Mouse (Mus musculus) T-helper 1 cell (primary cell): ENCODE data around the gene Chst11.
"Not testable (repeated sequence)": the region's sequence is repeated elsewhere in the genome, so short reads cannot be mapped to it uniquely, and the experiment has no call there.

Experiments
- in situ Hi-C: fragments of 300-600 bp; cut with MboI, MseI; formaldehyde crosslinking; loops from one replicate; pipeline ENCODE4 v1.15.1; 2025; ENCODE audit warnings: high pct_unique_total_duplicates

The Chst11 gene

DNA sequence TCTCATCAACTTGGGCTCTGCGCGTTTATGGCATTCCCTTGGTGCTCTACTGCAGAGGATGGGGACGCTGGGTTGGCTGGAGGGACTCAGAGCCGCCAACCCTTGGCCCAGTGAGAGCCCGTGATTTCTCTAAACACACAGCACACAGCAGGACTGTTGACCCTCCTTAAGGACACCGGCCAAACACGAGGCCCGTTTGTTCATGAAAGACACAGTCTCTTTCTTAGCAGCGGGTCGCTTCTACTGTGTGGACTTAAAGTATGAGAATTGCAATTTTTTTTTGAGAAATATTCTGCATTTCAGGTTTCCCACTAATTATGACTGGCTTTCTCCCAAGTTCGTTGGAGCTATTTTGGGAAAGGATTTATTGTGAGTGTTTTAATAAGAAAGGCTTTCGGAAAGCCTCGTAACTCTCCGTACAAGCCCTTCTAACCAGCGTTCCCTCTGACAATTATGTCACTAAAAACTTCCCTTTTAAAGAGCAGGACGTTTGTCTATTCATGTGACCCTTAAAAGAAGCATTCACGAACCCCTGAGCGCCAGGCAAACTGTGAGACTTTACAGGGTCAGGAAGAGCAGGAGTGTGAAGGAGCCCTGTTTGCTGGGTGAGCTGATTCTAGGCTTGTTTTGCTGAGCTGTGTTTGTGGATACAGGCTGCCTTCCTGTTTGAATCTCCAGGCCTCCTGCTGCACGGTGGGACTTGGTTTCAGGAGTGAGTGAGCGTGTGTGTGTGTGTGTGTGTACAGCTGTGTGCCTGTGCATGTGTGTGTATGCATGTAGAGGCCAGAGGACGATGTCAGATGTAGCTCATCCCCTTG lies 122.8 kb downstream of the Chst11 start:
- in situ Hi-C loops: no loop called here

DNA sequence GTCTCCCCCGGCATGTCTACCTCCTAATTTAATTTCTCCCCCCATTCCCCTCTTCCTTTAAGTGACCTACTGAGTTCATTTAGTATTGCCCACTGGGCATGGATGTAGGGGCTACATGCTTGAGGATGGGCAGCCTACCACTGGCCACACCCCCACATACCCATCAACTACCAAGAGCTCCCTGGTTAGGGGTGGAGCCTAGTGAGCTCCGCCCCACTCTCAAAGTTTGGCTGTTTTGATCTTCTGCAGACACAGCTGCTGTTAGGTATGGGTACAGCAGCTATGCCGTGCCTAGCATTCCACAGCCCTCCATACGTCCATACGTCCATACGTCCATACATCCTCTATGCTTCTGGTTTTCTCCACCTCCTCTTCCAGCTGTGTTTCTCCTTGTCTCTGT lies 123.6 kb downstream of the Chst11 start:
- in situ Hi-C loops: no loop called here

DNA sequence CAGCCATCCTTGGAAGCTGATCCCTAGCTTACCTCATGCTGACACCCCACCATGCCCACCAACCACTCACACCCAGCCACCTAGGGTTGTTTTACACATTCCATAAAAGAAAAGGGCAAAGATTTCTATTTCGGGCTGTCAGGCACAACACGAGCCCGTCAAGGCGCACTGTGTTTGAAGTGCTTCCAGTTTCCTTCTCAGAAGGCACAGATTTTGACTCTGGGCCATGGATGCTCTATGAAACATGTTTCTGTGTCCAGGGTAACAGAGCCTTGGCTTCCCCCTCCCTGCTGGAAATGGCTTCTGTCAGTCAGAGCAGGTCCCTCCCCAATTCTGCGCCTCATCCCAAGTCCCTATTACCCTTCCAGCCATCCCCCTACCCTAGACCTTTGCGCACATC lies 125.7 kb downstream of the Chst11 start:
- in situ Hi-C loops: no loop called here

DNA sequence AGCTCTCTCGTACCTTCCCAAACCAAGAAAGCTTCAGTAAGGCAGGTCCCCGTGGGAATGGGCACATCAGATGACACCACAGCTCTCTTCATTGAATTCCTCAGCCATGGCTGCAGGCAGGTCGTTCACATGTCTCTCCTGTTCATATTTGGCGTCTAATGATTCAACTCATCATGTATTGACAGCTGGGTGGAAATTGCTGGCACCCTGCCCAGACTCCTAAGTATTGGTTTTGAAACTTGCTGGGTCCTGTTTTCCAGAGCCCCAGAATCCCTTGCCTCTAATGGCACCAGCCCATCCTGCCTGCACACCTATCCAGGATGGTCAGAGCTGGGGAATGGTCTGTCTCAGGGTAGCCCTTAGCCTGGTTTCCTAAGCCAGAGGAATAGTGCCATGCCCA lies 127.0 kb downstream of the Chst11 start:
- in situ Hi-C loops: no loop called here

DNA sequence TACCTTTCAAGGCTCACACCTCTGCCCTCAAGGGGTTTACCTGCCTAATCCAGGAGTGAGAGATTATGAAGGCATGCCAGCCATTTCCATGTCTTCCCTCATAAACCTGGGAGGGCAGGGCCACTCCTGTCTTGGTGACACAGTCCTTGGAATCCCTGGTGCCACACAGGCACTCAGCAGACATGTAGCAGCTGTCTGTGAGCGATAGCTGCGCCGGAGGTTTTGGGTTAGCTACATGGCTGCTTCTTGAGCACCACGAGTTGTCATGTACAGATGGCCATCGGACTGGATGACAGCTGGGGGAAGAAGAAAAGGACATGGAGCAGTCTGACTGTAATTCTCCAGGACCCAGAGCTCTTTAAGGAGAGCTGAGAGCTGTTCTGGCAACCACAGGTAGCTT lies 129.3 kb downstream of the Chst11 start:
- in situ Hi-C loops: no loop called here

DNA sequence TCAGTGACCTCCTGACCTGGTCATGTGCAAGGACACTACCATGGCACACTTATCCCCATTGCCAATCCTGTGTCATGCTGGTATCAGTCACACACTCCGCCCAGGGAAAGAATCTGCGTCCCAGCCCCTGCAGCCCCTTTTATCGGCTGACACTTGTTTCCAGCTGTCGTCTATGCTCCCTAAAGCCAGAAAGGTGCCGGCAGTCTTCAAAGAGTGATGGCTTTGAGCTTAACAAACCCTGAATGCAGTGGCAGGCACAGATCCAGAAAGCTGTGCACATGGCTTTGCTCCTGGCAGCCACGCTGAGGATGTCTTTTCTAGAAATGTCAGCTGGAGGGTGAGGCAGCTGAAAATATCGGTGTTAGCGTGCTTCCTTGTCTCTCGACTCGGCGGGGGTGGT lies 131.6 kb downstream of the Chst11 start:
- in situ Hi-C loops: no loop called here

DNA sequence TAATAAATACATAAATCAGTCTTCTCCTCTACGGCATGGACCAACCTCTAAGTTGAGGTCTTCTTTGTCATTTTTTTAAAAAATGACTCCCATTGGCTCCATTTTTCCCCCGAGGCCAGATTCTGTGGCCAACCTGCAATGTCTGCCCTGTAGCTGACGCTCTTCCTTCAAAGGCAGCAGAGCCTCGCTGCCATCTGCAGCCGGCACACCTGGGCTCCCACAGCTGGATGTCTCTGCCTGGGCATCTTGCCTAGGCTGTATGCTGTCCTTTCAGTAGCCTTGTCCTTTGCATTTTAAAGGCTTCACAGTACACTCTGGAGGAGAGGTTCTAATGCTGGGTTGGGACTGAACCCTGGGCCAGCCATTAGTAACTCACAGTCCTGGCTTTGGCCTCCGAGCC lies 132.6 kb downstream of the Chst11 start:
- in situ Hi-C loops: no loop called here

DNA sequence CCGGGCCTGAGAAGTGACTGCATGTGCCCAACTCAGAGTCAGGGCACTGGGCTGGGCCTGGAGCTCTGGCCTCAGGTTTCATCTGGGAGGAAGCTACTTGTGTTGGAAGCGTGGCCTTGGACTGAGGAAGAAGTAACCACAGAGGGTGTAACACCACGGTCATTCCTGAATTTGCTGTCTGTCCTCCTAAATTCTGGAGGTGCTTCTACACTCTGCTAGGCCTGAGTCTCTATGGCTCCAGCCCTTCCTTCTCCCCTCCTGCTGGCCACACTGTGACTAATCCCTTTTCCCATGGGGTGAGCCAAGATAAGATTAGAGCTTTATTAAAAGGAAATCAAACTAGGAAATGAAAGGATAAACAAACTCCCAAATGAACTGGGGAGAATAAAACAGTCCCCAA lies 133.3 kb downstream of the Chst11 start:
- in situ Hi-C loops: no loop called here

DNA sequence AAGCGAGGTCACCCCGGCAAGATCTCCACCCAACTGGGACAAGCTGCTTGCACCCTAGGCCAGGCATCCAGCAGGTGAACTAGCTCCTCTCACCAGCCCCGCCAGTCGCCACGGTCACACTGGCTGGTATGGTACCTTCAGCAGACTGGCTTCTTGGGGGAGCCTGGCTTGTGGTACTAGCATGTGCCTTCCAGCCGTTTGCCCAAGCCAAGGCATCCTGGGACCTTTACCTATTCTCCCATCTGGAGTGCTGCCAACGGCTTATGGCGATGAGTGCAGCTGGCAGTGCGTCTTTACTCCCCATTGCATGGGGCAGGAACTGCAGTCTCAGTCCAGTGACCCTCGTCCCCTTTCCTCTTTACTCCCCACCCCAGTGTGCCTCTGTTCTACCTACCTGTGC lies 133.7 kb downstream of the Chst11 start:
- in situ Hi-C loops: no loop called here

DNA sequence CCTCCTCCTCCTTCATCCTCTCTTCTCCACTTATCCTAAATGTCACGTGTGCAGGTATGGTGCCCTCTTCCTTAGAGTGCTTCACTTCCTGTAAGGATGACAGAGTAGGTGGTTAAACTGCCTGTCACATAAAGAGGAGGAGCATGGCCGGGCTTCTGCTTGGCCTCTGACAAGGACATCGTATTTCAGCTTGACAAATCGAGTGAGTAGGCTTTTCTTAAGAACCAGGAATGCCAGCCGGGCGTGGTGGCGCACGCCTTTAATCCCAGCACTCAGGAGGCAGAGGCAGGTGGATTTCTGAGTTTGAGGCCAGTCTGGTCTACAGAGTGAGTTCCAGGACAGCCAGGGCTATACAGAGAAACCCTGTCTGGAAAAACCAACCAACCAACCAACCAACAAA lies 134.2 kb downstream of the Chst11 start:
- in situ Hi-C loops: not testable (repeated sequence)

DNA sequence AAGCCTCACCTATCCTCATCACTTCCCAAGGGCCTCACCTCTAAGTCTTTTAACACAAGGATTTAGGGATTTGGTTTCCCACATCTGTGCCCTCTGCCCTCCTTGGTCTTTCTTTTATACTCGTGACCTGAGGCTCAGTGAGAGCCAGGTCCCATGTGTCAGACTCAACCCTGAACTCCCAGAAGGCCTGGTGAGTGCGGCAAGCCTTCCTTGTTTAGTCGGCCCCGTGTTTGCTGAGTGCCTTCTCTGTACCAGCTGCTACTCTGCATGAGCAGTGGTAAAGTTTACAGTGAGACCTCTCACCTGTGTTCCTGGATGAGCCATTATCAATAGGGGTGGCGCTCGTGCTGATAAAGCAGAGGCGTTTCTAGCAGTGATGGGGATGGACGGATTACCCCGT lies 134.6 kb downstream of the Chst11 start:
- in situ Hi-C loops: no loop called here

DNA sequence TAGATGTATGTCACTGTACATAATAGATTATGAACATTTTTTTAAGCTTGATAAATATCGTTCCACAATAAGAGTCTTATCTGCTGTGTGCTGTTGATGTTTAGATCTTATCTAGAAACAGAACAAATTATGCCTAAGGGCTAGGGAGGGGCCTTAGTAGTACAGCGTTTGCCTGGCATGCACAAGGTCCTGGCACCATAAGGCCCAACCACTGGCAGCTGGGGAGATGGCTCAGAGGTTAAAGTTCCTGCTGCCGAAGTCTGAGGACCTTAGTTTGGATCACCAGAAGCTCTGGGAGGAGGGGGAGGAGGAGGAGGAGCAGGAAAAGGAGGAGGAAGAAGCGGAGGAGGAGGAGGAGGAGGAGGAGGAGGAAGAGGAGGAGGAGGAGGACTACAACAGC lies 135.6 kb downstream of the Chst11 start:
- in situ Hi-C loops: no loop called here

DNA sequence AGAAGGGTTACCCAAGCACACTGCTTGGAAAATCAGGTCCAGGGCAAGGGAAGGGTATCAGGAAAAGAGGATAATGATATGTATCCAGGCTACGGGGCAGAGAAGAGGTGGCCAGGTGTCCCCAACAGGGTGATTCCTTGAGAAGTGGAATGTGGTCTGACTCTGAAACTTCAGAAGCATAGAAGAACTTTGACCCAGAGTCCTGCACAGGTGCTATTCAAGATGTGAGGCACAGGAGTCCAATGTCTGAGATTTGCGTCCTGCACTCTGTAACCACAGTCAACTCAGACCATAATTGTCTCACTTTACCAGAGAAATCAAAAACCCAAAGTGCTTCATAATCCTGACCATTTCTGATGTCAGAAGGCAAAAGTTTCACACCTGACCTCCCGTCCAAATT lies 139.3 kb downstream of the Chst11 start:
- in situ Hi-C loops: no loop called here

DNA sequence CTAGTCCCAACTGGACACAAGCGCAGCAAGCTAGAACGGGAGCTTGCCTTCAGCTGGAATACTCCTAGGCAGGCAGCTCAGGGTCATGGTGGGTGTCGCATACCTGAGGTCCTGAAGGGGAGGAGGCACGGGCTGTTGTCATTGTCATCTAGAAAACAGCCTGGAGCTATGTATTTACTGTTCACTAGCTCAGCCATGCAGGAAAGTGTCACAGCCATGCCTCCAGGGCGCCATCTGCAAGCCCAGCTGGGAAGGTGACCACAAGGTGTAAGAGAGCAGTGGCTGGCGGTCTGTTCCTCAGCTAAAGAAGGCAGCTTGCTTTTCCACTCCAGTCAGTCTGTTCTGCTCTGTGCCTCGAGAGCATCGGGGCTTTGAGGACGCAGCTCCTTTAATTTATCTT lies 141.1 kb downstream of the Chst11 start:
- in situ Hi-C loops: no loop called here

DNA sequence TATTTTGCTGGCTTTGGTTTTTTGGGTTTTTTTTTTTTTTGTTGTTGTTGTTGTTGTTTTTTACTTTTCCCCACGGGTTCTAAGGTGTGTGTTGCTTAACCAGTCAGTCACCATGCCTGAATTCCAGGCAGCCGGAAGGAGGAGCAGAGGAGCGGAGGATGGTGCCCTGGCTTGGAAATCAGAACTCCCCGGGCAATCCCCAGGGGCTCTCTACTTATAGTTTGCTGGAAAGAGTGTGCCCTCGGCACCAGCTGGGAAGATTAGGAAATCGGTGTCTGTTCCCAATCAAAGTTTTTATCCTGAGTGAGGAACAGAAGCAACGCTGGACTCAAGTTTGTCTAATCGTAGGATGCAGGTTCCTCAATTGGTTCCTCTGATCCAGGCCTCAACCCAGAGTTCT lies 143.1 kb downstream of the Chst11 start:
- in situ Hi-C loops: no loop called here

DNA sequence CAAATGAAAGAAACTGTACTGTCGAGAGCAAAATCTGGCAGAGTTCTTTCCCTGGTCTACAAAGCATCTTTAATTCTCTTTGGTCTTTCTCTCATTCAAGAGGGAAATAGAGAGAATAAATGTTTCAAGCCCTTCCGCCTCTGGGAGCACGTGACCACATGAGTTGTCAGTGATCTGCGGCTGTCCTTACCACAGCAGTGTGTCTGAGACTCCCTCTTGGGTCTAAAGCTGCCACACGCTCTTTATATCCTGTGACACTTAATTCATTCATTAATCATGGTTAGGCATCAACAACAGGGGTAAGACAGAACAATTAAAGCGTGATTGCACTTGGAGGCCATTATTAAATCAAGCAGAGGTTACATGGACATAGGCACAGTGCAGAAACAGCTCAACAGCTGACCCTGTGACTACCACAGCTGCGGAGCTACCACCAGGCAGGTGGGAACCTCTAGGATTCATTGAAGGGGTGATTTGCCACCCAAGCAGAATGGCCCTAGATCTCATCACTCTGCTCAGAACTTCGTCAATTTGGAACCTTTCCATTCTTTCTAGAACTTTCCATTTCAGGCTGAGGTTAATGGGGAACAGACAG lies 144.4 kb downstream of the Chst11 start:
- in situ Hi-C loops: no loop called here

DNA sequence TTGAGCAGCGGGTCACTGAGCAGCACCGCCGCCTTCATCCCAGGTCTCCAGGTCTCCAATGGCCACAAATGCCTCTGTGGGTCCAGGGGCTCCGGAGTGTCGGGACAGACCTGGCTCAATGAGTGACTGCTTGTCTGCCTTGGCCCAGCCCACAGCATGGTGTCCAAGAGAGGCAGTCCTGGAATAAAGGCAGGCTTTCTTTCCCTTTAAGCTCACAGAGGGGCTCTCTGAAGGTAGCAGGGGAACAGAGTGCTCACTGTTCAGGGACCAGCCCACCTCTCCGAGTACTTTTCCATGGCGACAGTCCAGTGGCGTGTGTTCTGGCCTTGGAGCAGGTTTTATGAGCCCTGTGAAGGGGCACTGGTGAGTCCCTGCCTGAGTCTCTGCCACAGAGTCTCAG lies 145.3 kb downstream of the Chst11 start:
- in situ Hi-C loops: no loop called here

DNA sequence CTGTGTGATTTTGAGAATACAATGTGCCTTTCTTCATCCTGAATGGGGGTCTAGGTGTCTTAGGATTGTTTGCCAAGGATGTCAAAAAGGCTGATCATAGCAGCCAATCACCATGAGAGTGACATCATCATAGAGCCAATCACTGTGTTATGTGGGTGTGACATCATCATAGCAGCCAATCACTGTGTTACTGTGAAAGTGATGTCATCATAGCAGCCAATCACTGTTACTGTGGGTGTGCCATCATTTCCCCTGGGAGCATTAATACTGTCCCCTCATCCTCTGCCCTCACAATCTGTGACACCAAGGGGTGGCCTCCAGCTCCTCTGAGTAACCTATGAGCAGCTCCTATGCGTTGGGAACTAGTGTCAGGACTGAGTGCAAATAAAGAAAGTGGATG lies 146.6 kb downstream of the Chst11 start:
- in situ Hi-C loops: no loop called here

DNA sequence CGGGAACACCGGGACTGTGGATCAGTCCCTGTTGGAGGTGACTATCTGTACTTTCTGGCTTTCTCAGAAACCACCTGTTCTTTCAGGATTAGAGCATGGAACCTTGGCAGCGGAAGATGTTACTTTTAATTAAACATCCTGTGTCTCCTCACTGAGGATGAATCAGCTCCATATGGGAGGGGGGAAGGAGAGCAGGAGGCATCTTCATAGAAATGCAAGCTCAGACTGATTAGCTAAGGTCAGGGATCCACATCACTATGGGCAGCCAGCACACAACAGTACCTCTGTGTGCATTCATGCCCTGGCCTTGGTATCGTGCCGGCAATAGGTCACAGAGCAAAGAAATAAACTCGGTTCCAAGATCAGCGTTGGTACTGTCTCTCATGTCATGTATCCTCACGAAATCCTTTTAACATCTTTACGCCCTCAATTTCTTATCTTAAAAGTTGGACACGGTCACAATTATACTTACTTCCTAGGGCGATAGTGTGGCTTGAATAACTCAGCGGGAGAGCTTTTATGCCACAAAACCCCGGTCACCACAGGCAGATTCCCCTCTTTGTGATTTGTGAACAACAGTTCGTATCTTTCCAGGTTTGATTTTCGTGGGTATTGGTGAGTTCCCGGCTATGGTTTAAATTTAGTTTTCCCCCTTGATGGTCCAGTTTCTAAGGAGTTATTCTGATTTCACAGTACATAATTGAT lies 148.7 kb downstream of the Chst11 start:
- in situ Hi-C loops: no loop called here

DNA sequence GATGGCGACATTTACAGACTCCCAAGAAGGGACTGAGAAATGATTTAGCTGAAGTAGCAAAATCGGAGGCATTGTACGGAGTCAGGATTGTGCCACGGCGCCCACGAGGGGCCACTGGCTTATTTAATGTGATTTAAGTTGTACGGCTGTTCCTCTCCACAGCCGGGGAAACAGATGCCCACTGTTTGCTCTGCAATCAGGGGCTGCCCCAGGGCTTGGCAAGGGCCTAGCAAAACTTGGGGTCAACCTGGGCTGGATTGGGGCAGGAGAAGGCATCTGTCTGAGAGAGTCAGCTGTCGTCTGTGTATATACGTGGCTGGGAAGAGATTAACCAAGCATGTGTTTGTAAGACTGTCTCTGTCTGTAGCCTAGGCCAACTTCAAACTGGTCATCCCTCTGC lies 149.6 kb downstream of the Chst11 start:
- in situ Hi-C loops: no loop called here

DNA sequence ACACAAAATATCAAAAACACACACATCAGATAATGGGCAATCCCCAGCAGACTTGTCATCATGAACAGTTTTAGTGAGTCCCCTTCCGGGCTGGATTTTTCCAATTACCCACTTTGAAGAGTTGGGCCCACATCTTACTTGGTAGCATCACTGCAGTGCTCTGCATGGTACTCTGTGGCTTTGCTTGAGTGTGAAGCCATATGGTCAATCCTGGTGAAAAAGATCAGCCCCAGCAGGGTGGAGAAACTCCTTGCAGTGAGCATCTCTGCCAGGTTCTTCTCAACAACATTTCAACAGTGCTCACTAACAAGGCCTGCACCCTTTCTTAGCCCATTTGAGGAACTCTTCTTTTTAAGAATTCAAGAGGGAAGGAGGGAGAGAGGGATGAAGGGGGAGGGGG lies 150.7 kb downstream of the Chst11 start:
- in situ Hi-C loops: no loop called here

DNA sequence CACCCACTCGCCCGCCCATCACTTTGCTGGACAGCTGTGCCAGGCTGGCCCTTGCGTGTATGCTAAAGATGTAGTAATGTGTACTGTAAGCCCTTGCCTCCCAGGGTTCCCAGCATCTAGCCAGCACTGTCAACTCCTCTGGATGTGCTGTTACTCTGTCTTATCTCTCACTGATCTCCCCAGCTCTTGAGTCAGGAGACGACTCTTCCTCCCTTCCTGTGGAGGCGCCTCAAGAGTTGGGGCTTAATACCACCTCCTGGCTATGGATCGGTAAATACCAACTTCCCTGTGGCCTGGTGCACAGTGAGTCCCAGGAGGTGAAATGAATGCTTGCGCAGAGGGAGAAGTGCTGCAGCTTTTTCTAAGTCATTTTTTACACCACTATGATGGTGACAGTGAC lies 151.8 kb downstream of the Chst11 start:
- in situ Hi-C loops: no loop called here

DNA sequence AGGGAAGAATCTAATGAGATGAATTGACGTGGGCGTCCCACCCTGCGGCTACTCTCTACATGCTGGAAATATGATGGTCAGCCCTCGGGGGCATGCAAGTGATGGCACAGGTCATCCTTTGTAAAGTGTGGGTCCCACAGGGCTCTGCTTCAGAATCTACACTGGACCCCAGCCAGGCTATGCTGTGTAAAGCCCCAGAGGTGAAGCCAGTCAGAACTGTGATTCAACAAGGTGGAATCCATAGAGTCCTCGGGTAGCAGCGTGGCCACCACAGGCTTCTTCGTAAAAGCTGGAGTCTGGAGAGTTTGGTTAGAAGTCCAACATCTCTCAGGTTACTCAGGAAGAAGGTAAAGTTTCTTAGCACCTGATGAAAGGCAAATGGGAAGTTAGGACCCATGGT lies 154.0 kb downstream of the Chst11 start:
- in situ Hi-C loops: no loop called here
